Mouse (Mus musculus) G1E (cell line): Measurements from ENCODE around the gene Celf5.

Source experiments
- CTCF ChIP-seq: IDR thresholded peaks from 2 replicates; pipeline ENCODE4 v1.5.1; 2012; ENCODE audit warnings: low read depth, low read length, inconsistent platforms, mixed read lengths
- GATA1 ChIP-seq: IDR thresholded peaks from 2 replicates; pipeline ENCODE4 v1.6.1; 2012; ENCODE audit warnings: borderline replicate concordance, low read length, inconsistent platforms, mixed read lengths
- GATA2 ChIP-seq: IDR thresholded peaks from 2 replicates; pipeline ENCODE4 v1.6.1; 2012; ENCODE audit warnings: low read depth, low read length, inconsistent platforms, borderline replicate concordance
- POLR2AphosphoS5 ChIP-seq: IDR thresholded peaks from 2 replicates; pipeline ENCODE4 v1.6.1; 2012; ENCODE audit warnings: low read depth, low read length, inconsistent platforms; ENCODE audit not compliant: insufficient replicate concordance
- TAL1 ChIP-seq: conservative IDR thresholded peaks from 2 replicates; pipeline ENCODE4 v1.6.1; 2012; ENCODE audit warnings: low read depth, low read length, inconsistent platforms, mixed read lengths

- TF ChIP-seq TAL1 (no peak), GATA1 (no peak), CTCF (no peak), GATA2 (no peak), POLR2AphosphoS5 (no peak)
These were observed 58.1 kb downstream of the Celf5 start for GRCm38 (mm10) chr10:81424246-81425051.
